Mouse (Mus musculus): ENCODE data around the gene Slc5a5.

The Slc5a5 gene

DNA sequence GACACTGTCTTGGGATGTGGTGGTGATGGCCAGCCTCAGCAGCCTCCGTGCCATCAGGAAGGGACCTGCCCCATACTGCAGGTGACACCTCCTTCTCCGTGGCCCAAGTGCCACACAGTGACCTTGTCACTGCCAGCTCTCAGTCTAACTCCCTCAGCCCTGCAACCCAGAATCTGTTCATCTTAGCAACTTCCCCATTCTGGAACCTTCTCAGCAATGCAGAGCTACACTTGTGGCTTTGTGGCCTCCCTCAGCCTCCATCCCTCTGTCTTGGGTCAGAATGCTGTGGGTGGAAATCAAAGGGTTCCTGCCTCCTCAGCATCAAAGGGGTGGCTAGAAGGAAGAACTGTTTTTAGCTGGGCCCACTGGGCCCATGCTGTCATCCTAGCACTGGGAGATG lies 38.7 kb downstream of the Slc5a5 start:
- DNase-seq (ENCODE audit: low spot score) = peak; percentile 36

DNA sequence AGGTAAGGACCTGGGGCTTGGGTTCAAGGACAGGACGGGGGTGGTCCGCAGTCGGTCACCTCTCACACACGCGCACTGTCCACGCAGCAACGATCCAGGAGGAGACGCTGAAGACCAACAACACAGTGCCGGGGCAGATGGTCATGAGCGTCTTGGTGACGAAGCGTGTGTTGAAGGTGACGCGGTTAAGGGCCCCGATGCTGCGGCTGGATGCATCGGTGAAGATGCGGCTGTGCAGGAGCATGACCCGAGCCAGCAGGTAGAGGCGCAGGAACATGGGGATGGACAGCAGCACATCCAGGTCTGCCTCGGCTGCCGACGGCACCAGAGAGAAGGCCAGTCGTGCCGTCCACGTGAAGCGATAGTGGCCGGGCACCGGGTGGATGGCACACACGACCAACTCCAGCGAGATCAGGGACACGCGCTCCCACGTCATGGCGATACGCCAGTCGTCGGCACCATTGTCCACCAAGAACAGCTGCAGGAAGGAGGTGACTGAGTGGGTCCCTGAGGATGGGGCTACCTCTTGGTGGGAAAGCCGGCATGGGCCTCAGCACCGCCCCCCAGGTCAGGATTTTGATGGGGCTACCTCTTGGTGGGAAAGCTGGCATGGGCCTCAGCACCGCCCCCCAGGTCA lies 39.8 kb downstream of the Slc5a5 start:
- DNase-seq (ENCODE audit: low spot score) = no peak

DNA sequence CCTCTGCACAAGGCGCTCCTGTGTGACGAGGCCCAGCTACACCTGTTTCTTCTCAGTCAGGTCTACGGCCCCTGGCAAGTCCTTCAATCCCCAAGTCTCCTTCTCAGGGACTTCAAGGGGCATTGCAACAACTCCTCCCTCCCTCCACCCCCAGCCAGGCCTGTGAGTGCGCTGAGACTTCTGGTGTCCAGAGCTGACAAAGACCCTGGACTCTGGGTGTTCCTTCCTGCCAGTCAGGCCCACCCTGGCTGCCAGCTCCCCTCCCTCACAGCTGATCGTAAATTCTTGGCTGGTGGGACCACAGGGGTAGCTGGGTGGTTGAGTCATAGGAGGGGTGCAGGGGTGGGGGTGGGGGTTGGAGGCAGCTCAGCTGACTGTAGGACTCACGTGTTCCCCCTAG lies 40.7 kb downstream of the Slc5a5 start:
- no peak for DNase-seq (ENCODE audit: low spot score)

DNA sequence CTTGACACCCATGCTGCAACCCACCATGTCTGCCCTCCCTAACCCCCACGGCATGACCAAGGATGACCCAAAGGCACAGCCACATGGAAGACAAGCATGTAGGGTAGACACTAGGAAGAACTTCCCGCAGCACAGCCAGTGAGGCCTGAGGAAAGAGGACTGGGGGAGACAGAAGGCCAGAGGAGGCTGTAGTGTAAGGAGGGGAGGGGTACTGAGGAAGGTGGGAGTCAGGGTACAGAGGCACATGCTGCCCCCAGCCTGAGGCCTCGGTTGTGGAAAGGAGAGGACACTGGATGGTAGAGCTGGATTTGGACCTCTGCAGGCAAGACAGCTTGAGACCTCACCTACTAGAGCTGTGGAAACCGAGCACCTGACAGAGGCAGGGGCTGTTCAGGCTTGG lies 41.6 kb downstream of the Slc5a5 start:
- no peak for DNase-seq (ENCODE audit: low spot score)

DNA sequence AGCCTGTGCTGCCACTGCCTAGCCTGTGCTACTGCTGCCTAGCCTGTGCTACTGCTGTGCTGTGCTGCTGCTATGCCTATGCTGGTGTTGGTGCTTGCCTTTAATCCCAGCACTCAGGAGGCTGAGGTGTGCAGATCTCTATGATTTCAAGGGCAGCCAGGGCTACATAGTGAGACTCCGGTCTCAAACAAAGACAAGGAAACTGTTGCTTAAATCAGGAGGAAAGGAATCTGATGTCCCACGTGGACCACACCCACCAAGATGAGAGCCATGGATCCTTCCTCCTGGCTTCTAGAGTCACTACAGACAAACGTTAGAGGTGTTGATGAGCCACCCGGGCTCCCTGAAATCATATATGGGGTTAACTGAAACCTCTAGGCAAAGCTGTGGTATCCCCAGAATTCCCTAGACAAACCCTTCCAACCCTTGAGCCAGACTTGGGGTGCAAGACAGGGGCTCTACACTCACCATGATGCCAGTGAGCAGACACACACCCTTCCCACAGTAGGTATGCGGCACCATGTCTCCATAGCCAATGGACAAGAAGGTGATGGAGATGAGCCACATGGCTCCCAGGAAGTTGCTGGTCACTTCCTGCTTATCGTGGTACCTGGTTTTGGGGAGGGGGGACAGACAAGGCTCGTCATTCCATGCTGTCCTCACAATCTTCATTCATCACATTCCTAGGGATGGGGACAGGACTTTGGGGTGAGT lies 42.3 kb downstream of the Slc5a5 start:
- no peak for DNase-seq (ENCODE audit: low spot score)

DNA sequence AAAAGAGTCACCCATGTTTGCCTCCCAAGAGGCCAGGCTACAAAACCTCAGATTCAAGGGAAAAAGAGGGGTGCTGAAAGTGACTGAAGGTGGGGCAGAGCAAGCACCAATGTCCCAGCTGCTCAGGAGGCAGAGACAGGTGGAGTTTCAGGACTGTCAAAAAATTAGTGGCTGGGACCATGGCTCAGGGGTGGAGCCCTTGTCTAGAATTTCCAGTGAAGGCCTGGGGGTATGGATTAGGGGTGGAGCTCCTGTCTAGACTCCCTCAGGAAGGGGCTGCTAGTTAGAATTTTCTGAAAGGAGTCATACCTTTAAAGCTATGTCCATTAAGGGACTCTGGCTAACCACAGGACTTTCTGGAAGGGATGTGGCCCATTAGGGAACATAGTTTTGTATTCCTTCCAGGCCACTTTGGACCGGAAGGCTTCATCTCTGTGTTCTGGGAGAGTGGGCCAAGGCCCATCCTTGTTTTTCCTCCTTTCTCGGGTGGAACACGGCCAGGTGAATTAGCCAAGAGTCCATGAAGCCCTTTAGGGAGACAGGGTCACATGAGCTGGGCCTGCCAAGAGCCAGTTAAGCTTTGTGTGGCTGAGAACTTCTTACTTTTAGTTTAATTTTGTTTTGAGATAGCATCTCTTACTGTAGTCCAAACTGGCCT lies 43.1 kb downstream of the Slc5a5 start:
- no peak for DNase-seq (ENCODE audit: low spot score)

DNA sequence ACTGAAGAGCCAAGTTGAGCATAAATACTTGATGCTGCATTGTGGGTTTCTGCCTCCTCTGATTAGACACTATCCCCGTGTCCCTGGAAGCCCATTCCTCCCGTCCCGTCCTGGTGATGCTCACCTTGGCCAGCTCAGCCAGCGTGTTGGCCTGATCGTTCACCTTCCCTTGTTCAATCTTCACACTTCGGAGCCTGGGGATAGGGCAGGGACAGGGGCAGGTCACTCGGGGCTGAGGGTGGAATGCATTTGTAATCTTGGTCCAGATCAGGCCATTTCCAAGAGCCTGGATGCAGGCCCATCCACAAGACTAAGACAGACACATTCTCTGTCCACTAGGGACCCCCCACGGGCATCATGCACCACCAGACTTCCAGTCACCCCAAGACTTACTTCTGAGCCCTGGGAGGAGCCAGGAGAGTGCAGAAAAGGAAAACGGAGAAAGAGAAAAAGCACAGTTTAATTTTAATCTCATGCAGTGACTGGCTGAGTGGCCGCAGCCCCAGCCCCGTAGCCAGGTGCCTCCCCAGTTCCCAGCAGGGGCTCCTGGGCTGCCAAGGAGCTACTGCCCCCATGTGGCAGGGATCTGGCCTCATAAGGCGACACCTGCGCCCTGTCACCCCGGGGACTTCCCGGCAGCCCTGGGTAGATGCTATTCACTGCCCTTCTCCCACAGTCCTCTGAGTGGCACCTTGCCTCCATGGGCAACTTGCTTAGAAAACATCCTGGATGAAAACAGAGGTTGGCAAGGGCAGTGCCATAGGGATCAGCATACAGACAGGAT lies 46.0 kb downstream of the Slc5a5 start:
- DNase-seq (ENCODE audit: low spot score) = no peak

DNA sequence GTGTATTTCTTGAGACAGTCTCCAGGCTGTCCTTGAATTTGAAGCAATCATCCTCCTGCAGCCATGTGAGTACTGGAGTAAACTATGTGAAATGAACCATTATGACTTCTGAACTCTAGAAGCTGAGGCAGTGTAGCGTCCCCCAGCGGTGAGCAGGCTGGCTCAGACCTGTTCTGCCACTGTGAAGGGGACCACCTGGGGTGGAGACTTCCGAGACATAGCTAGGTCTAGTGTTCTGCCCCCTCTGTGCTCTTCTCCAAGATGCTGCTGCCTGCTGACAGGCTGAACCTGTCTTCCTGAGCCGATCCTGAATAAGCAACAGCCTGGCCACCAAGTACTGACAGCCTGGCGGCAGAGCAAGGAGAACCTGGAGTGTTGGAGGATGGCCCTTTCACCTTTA lies 47.4 kb downstream of the Slc5a5 start:
- DNase-seq (ENCODE audit: low spot score) = no peak

DNA sequence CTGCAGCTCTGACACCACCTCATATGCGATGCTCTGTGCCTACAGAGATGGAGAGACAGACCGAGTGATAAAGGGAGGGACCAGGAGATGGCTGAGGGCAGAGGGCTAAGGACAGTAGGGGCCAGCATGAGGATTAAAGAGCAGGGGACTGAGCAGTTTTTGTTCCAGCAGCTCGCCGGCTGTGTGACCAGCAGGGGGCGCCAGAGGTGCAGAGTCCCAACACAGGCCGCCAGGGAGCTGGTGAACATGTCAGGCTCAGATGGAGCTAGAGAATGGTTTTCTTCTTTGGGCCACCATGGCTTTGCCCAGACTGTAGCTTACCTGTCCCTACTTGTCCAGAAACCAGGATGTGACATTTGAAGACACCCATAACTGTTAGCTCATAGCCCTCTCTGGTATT lies 48.0 kb downstream of the Slc5a5 start:
- peak; percentile 89 for DNase-seq (ENCODE audit: low spot score)

DNA sequence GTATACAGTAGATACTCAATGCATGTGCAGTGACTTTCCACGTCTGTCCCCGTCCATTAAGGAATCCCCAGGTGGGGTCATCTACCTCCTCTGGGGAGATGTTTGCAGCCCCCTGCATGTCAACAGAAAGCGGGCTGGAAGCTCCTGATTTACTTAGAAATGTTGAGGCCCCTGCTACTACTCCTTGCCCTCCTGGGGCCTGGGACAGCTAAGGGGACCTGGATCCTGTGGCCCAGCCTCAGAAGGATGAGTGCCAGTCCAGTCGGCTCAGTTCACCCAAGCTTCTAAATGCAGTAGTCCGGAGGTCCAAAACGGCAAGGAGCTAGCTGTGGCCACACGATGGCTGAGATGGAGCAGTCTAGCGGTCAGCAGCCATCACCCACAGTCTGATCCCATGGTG lies 48.6 kb downstream of the Slc5a5 start:
- no peak for DNase-seq (ENCODE audit: low spot score)

DNA sequence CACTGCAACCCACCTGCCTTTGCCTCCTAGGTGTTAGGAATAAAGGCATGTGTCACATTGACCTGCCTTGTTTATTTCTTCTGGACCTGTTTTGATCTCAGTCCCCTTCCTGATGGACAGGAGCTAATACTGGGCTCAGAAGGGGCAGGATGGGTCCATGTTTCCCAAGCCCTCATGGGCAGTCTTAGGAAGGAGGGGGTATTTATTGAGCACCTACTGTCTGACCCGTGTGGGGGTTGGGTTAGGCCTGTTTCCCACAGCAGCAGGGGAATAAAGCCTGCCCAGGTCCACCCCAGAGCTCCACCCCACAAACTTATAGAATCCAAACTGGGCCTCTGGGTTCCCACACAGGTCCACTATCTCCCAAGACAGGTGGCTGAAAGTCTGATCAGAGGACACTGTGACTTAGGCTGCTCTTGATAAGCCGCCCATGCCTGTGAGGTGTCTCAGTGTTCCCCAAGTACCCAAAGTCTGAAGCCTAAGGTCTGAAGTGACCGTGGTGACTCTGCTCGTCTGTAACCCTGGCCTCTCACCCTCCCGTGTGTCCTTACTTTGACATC lies 49.3 kb downstream of the Slc5a5 start:
- DNase-seq (ENCODE audit: low spot score) = no peak

DNA sequence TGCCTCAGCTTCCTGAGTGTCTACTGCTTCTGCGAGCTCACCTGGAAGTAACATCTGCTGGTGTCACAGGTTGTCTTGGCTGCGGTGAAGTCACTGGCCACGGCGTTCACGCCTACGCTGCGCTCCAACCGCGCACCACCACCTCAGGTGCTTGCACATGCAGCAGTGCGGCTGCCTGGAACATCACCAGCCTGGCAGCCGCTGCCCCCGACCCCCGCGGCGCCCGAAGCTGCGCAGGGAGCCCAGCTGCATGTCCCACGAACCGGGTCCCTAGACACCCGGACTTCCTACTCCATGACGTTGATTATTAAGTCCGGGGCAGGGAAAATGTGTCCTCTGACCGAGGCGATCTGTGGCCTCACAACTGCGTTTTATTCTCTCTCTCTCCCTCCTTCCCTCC lies 50.1 kb downstream of the Slc5a5 start:
- DNase-seq (ENCODE audit: low spot score) = no peak

DNA sequence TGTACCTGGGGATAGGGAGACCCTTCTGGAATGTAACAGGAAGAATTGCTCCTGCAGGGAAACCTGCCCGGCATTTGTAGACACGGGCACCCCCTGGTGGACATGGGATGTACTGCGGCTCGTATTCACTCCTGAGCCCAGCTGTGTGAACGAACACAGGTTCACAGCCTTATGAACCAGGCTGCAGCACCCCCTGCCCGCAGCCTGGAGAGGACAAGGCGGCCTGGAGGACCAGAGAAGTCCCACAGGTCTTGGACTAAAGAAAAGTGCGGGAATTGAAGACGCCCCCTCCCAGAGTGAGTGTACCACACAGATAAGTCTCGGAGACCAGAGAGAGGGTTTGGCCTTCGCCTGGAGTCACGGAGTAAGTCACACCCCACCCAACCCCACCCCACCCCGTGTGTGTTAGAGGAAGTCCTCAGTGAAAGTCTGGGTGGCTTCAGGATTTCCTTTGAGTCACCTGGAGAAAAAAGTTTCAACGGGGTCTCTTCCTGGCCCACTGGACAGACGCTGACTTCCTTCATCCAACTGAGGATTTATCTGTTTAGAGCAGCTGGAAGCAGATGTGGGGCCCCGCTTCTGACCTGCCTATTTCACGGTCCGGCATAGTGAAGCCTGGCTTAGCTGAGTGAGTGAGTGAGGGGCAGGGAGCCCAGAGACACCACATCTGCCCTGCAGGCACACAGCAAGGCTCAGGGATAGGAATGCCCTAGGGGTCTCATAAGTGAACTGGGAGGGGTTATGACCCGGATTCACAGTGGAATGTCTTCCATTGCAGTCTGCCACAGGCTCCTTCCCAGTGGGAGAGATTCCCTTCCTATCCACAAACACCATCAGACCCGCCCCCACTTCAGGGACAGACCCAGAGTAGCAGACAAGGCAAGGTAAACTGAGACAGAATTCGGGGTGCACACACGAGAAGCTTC lies 51.1 kb downstream of the Slc5a5 start:
- DNase-seq (ENCODE audit: low spot score) = peak; percentile 89

DNA sequence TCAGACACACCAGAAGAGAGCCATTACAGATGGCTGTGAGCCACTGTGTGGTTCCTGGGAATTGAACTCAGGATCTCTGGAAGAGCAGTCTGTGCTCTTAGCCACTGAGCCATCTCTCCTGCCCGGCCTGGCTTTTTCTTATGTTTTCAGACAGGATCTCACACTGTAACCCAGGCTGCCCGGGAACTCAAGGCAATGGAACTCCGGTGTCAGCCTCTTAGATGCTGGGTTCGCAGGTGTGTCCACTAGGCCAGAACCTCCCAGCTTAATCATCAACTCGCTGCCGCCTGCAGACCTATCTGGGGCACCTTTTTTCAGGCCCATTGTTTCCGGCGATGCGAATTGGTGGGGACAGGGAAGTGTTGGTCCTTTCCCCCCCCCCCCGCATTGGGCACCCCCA lies 52.0 kb downstream of the Slc5a5 start:
- DNase-seq (ENCODE audit: low spot score) = no peak

DNA sequence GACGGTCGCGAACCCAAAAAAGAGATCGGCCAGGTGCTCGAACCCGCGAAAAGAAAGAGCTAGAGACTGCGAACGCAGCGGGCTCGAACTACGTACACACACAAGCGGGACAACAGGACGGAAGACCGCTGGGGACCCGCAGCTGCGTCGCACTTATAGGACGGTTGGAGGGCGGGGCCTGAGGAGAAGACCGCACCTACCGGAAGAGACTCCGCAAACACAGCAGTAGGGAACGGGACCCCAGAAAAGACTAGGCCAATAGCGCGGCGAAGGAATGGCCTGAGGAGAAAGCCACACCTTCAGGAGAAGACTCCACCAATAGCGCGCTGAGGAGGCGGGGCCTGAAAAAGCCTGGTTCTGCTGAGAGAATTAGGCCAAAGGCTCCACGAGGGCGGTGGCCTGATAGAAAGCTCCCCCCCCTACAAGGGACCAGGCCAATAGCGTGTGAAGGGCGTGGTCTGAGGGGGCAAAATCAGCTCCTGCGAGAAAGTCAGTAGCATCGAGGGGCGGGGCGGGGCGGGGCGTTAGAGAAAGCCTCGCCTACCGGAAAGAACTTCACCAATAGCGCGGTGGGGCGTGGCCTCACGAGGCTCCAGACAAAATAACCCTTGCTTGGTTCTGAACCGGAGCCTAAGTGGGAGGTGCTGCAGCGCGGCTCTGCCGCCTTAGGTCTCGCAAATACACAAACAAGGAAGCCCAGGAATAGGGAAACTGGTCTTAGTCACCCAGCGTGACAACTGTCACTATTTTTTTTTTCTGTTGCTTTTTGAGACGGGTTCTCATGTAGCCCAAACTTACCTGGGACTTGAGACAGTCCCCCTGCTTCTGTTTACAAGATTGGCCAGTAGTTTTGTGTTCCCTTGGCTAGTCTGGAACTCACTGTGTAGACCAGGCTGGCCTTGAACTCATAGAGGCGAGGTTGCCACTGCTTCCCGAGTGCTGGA lies 52.9 kb downstream of the Slc5a5 start, which contains the start of gene Arrdc2:
Gene Arrdc2, minus strand, starts transcription at position 313 of the 944 bp plus-strand sequence.
- peak; percentile 100 for DNase-seq (ENCODE audit: low spot score)

DNA sequence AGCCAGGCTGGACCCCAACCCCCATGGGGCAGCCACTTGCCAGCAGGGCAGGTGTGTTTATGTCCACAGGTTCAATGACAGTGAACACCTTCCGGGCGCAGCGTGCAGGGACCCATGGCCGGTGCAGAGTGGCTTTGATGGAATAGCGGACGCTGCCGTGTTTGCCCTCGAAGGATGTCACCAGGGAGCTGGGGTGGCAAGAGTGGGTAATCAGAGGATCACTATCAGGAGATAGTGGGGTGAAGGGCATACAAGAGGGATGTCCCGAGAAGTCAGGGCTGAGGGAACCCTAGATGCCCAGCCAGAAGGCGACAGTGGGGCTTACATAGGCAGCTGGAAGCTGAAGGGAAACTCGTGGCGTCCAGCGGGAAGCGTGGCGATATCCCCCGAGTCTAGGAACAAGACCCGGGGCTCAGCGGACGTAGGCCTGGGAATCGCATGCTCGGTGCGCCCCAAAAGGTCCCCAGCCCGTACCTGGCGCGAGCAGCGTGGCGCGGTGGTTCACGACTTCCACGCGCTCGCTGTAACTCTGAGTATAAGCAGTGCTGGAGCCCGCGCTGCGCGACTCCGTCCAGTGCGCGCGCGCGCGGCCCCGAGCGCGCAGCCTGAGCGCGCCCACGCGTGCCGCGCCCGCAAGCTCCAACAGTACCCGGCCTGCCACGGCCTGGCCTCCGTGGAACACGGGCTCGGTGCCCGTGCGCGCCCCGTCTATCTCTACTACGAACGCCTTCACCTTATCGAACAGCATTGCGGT lies 53.7 kb downstream of the Slc5a5 start:
- DNase-seq (ENCODE audit: low spot score) = no peak

DNA sequence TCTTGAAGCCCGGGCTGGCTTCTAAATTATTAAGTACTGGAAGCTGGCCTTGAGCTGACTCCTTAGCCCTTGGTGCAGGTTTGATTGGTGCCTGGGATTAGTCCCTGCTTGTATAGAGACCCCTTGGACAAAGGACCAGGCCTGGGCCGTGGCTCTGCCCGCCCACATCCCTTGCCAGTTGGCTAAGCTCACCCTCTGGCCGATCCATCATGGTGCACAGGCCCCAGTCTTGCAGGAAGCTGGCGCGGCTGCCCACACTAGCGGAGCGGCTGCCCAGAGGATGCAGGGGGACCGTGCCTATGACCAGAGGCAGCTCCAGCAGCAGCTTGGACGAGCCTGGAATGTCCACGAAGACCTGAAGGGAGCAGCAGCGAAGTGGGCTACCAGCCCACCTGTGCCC lies 55.9 kb downstream of the Slc5a5 start:
- no peak for DNase-seq (ENCODE audit: low spot score)

DNA sequence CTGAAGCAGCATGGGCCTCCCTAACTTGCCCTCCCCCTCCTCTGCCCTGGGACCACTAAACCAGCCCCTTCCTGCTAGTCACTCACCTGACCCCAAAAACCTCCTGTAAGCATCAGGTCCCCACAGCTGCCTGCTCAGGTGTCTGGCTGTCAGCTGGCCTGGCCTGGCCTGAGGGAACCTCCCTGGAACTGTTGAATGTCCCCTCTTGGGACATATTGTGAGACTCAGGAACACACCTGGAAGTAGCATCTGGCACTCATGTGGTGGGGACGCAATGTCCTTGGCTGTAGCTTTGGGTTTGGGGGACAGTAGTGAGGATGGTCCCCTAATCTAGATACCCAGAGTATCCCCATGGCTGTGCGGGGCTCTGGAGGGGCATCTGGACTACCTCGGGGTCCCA lies 58.5 kb downstream of the Slc5a5 start:
- no peak for DNase-seq (ENCODE audit: low spot score)

DNA sequence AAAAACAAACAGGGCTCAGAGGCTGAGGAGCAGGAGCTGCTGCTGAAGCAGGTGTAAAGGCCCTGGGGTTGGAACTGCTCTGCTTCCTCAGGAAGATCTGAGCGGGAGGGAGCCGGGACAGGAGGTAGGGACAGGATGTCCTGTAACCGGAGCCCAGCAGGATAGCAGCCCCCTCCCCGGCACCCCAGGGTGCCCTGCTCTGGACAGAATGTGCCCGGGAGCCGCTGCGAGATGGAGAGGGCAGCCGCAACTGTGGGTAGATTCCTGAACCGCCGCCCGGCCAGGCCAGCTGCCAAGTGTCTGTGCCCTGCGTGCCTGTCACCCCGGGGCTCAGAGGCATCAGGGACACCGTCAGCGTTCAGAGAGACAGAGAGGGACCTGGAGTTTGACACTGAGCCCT lies 59.0 kb downstream of the Slc5a5 start:
- peak; percentile 79 for DNase-seq (ENCODE audit: low spot score)

Data from lung, postnatal 25 days (tissue).